In genomic region chr5:23672136-23672535, GRCm38 (mm10) we compare ENCODE assay signal across 10 mouse cellular contexts. TPM values are rescaled to one million over a fixed set of nuclear protein-coding genes. Genes with fewer than 3 reads are reported as not detected.
DNase-seq lines count a peak whose midpoint lies in the region; ATAC-seq and TF ChIP-seq lines count a peak whose summit lies in the region.
"Had no signal": no experiment of that assay in that cellular context is flagged by ENCODE, and none has a peak within 500 bp of the region (broad histone marks: within the 10 kb centered on the region; RNA-seq: fewer than 3 reads in every experiment).

No protein-coding gene starts in this region.

- H3K9ac ChIP-seq in intestine, embryonic 14.5 days (ENCODE audit: low read length): no peak overlapping the region
- no peak overlapping the region for H3K9ac ChIP-seq in intestine, postnatal 0 days (ENCODE audit: low read depth, low read length)
- no peak overlapping the region for H3K9ac ChIP-seq in heart, embryonic 11.5 days (ENCODE audit: low read depth, low read length)
- no peak overlapping the region for H3K9ac ChIP-seq in lung, postnatal 0 days (replicated peaks; ENCODE audit: low read depth)
- H3K9ac ChIP-seq: liver, embryonic 13.5 days had no signal

- H3K27ac ChIP-seq in intestine, embryonic 14.5 days (ENCODE audit: low read depth): no peak overlapping the region
- no peak overlapping the region for H3K27ac ChIP-seq in intestine, postnatal 0 days (ENCODE audit: low read depth, low read length)
- H3K27ac ChIP-seq in heart, embryonic 11.5 days (ENCODE audit: low read depth, low read length): no peak overlapping the region
- no peak overlapping the region for H3K27ac ChIP-seq in lung, postnatal 0 days (ENCODE audit: low read length)
- H3K27ac ChIP-seq: liver, embryonic 13.5 days had no signal

- no peaks in the 10 kb centered on the region for H3K36me3 ChIP-seq in intestine, embryonic 14.5 days (ENCODE audit: control insufficient read depth, insufficient read depth, low read length)
- no peaks in the 10 kb centered on the region for H3K36me3 ChIP-seq in intestine, postnatal 0 days (ENCODE audit: control insufficient read depth, insufficient read depth)
- no peaks in the 10 kb centered on the region for H3K36me3 ChIP-seq in heart, embryonic 11.5 days (ENCODE audit: control insufficient read depth, insufficient read depth, low read length)
- H3K36me3 ChIP-seq in lung, postnatal 0 days (ENCODE audit: insufficient read depth, low read length): no peaks in the 10 kb centered on the region
- H3K36me3 ChIP-seq: liver, embryonic 13.5 days had no signal

- no peak overlapping the region for H3K4me2 ChIP-seq in intestine, embryonic 14.5 days (ENCODE audit: low read length)
- no peak overlapping the region for H3K4me2 ChIP-seq in intestine, postnatal 0 days (replicated peaks; ENCODE audit: low read depth)
- peak overlapping the region; percentile 20; the same call in 1 of the 2 replicates for H3K4me2 ChIP-seq in heart, embryonic 11.5 days
- H3K4me2 ChIP-seq in lung, postnatal 0 days (replicated peaks; ENCODE audit: low read depth, low read length): no peak overlapping the region
- H3K4me2 ChIP-seq: liver, embryonic 13.5 days had no signal

- no peak overlapping the region for H3K4me3 ChIP-seq in intestine, embryonic 14.5 days (ENCODE audit: low read depth, low read length)
- no peak overlapping the region for H3K4me3 ChIP-seq in intestine, postnatal 0 days (ENCODE audit: low read depth, low read length)
- H3K4me3 ChIP-seq in heart, embryonic 11.5 days (ENCODE audit: low read depth, low read length): no peak overlapping the region
- no peak overlapping the region for H3K4me3 ChIP-seq in lung, postnatal 0 days (ENCODE audit: low read depth, low read length)
- H3K4me3 ChIP-seq: liver, embryonic 13.5 days had no signal

- no peak for TF ChIP-seq CTCF in intestine, postnatal 0 days (IDR thresholded peaks at IDR 0.05; ENCODE audit: low read depth)
- no peak for TF ChIP-seq CTCF in lung, postnatal 0 days (IDR thresholded peaks at IDR 0.05)

- peak; percentile 51 for DNase-seq in intestine, embryonic 14.5 days (ENCODE audit: low spot score)
- peak; percentile 84 for DNase-seq in adipocyte (ENCODE audit: low spot score)
- DNase-seq in lung, postnatal 0 days (ENCODE audit: low spot score): peak; percentile 90
- DNase-seq in urinary bladder, postnatal 4 days (ENCODE audit: low spot score in 2 of 2): no peak
- DNase-seq in right cerebral cortex, postnatal 4 days: no peak
- DNase-seq in cerebellum, adult 8-10 months: no peak
- DNase-seq: liver, embryonic 13.5 days had no signal

- WGBS in intestine, embryonic 14.5 days: 73% methylated on average over 7 of the region's 7 CpGs
- WGBS in intestine, postnatal 0 days: 35% methylated on average over 7 of the region's 7 CpGs
- 56% methylated on average over 7 of the region's 7 CpGs for WGBS in heart, embryonic 11.5 days (ENCODE audit: insufficient replicate concordance)
- WGBS in lung, postnatal 0 days: 31% methylated on average over 7 of the region's 7 CpGs

- H3K27me3 ChIP-seq in intestine, embryonic 14.5 days (replicated peaks; ENCODE audit: control insufficient read depth, insufficient read depth, low read length): no peaks in the 10 kb centered on the region
- no peaks in the 10 kb centered on the region for H3K27me3 ChIP-seq in intestine, postnatal 0 days (replicated peaks; ENCODE audit: control insufficient read depth, insufficient read depth, low read length)
- no peaks in the 10 kb centered on the region for H3K27me3 ChIP-seq in heart, embryonic 11.5 days (ENCODE audit: control insufficient read depth, insufficient read depth, low read length)
- H3K27me3 ChIP-seq in lung, postnatal 0 days (replicated peaks; ENCODE audit: insufficient read depth, low read length): no peaks in the 10 kb centered on the region

- ATAC-seq in intestine, embryonic 14.5 days (replicated peaks; ENCODE audit: low FRiP score, low TSS enrichment, low read depth): no peak
- no peak for ATAC-seq in intestine, postnatal 0 days
- ATAC-seq in heart, embryonic 11.5 days (replicated peaks; ENCODE audit: insufficient number of reproducible peaks, low FRiP score, low TSS enrichment): no peak
- ATAC-seq in lung, postnatal 0 days: peak; percentile 89
- ATAC-seq: hindbrain, embryonic 16.5 days had no signal

- H3K4me1 ChIP-seq in intestine, embryonic 14.5 days (replicated peaks; ENCODE audit: control insufficient read depth, insufficient read depth, low read length): peaks cover 3% of the 10 kb centered on the region; the same call in 1 of the 2 replicates
- H3K4me1 ChIP-seq in intestine, postnatal 0 days (replicated peaks; ENCODE audit: control insufficient read depth, insufficient read depth, low read length): no peaks in the 10 kb centered on the region
- H3K4me1 ChIP-seq in heart, embryonic 11.5 days (ENCODE audit: control insufficient read depth, insufficient read depth, low read length): peaks cover 5% of the 10 kb centered on the region; the same call in 1 of the 2 replicates
- no peaks in the 10 kb centered on the region for H3K4me1 ChIP-seq in lung, postnatal 0 days (ENCODE audit: insufficient read depth, low read depth, low read length)

- TF ChIP-seq EP300 in lung, postnatal 0 days (IDR thresholded peaks at IDR 0.05): peak; percentile 58

- H3K9me3 ChIP-seq in intestine, embryonic 14.5 days (ENCODE audit: control insufficient read depth, low read length): no peaks in the 10 kb centered on the region
- H3K9me3 ChIP-seq in intestine, postnatal 0 days (ENCODE audit: control insufficient read depth): no peaks in the 10 kb centered on the region
- no peaks in the 10 kb centered on the region for H3K9me3 ChIP-seq in heart, embryonic 11.5 days (replicated peaks; ENCODE audit: control insufficient read depth, low read length)
- H3K9me3 ChIP-seq in lung, postnatal 0 days (ENCODE audit: low read length): no peaks in the 10 kb centered on the region
- H3K9me3 ChIP-seq: liver, embryonic 13.5 days had no signal

RNA-seq across cellular contexts. Expression of gene Srpk2, which starts 12.3 kb away (rescaled TPM):
- 47.1 and 54.5 TPM in 2 replicates for polyA plus RNA-seq in intestine, embryonic 14.5 days (2014; fragmentation: Nextera tagmentation; extraction: Ambion mirVana)
- 21.3 and 28.5 TPM in 2 replicates for polyA plus RNA-seq in intestine, postnatal 0 days (2015; fragmentation: Nextera tagmentation; extraction: Ambion mirVana)
- polyA plus RNA-seq in heart, embryonic 11.5 days (2014; fragmentation: Nextera tagmentation; extraction: Ambion mirVana): 44.0 and 46.4 TPM in 2 replicates
- polyA plus RNA-seq in lung, postnatal 0 days (2015; fragmentation: Nextera tagmentation; extraction: Ambion mirVana): 38.1 and 43.8 TPM in 2 replicates

Comparison
In these comparisons a context has a peak if more than half of its experiments do, and no peak if none do; other contexts are left out.
1. DNase-seq: peak in intestine, embryonic 14.5 days (single experiment), adipocyte (single experiment) and lung, postnatal 0 days (single experiment); none in urinary bladder, postnatal 4 days (0 of 2), right cerebral cortex, postnatal 4 days (single experiment) and cerebellum, adult 8-10 months (single experiment).